Comparison of ENCODE assay signal across 21 mouse cellular contexts in genomic region chr7:77327516-77327915, GRCm38 (mm10).
"Had no signal": no experiment of that assay in that cellular context is flagged by ENCODE, and none has a peak within 500 bp of the region (broad histone marks: within the 10 kb centered on the region; RNA-seq: fewer than 3 reads in every experiment).

No protein-coding gene starts in this region.

- H3K27ac ChIP-seq: limb, embryonic 10.5 days; limb, embryonic 13.5 days; macrophage; midbrain, embryonic 10.5 days; midbrain, embryonic 13.5 days; neural tube, embryonic 13.5 days; stomach, postnatal 0 days had no signal

- H3K4me1 ChIP-seq: limb, embryonic 10.5 days; limb, embryonic 13.5 days; midbrain, embryonic 10.5 days; midbrain, embryonic 13.5 days; neural tube, embryonic 13.5 days had no signal

- H3K9ac ChIP-seq: limb, embryonic 13.5 days; lung, embryonic 14.5 days; midbrain, embryonic 13.5 days; neural tube, embryonic 13.5 days had no signal

- H3K27me3 ChIP-seq: limb, embryonic 13.5 days; midbrain, embryonic 13.5 days; neural tube, embryonic 13.5 days had no signal

- DNase-seq: kidney, adult 18-20 months; kidney, adult 9 months; kidney, postnatal 14 days; kidney, postnatal 4 days; lung, embryonic 14.5 days; right cerebral cortex, postnatal 14 days; right cerebral cortex, postnatal 4 days; thymus, adult 2 months; thymus, postnatal 14 days; thymus, postnatal 4 days had no signal

- H3K4me3 ChIP-seq: limb, embryonic 10.5 days; limb, embryonic 13.5 days; midbrain, embryonic 10.5 days; midbrain, embryonic 13.5 days; myocyte; neural tube, embryonic 13.5 days had no signal

- H3K9me3 ChIP-seq: limb, embryonic 10.5 days; limb, embryonic 13.5 days; midbrain, embryonic 10.5 days; midbrain, embryonic 13.5 days; neural tube, embryonic 13.5 days had no signal

- H3K4me2 ChIP-seq: limb, embryonic 13.5 days; lung, embryonic 14.5 days; midbrain, embryonic 13.5 days; neural tube, embryonic 13.5 days had no signal

- ATAC-seq: intestine, embryonic 16.5 days; lung, postnatal 0 days; midbrain, embryonic 13.5 days; midbrain, embryonic 16.5 days had no signal

- H3K36me3 ChIP-seq: limb, embryonic 10.5 days; limb, embryonic 13.5 days; midbrain, embryonic 10.5 days; midbrain, embryonic 13.5 days; neural tube, embryonic 13.5 days had no signal
